21 mouse cellular contexts compared by ENCODE assay signal in genomic region chr11:9624753-9625152, GRCm38 (mm10).
DNase-seq lines count a peak whose midpoint lies in the region; ATAC-seq lines count a peak whose summit lies in the region.
"Had no signal": no experiment of that assay in that cellular context is flagged by ENCODE, and none has a peak within 500 bp of the region (broad histone marks: within the 10 kb centered on the region; RNA-seq: fewer than 3 reads in every experiment).

No protein-coding gene starts in this region.

- H3K4me1 ChIP-seq in midbrain, embryonic 14.5 days (ENCODE audit: control insufficient read depth, insufficient read depth, low read length): no peaks in the 10 kb centered on the region

- H3K36me3 ChIP-seq in midbrain, embryonic 14.5 days (ENCODE audit: control insufficient read depth, insufficient read depth, low read length): no peaks in the 10 kb centered on the region
- H3K36me3 ChIP-seq: G1E had no signal

- no peaks in the 10 kb centered on the region for H3K27me3 ChIP-seq in midbrain, embryonic 14.5 days (ENCODE audit: control insufficient read depth, insufficient read depth, low read length)
- H3K27me3 ChIP-seq: CH12.LX had no signal

- no peaks in the 10 kb centered on the region for H3K9me3 ChIP-seq in midbrain, embryonic 14.5 days (ENCODE audit: control insufficient read depth, low read length)
- H3K9me3 ChIP-seq: G1E had no signal

- peak; percentile 55; the same call in 1 of the 2 replicates for ATAC-seq in granulocyte monocyte progenitor cell, adult 5-6 weeks (replicated peaks; ENCODE audit: poor library complexity, severe bottlenecking)
- ATAC-seq in megakaryocyte, adult 5-6 weeks (ENCODE audit: poor library complexity, severe bottlenecking): peak; percentile 36
- ATAC-seq in megakaryocyte progenitor cell, adult 5-6 weeks (replicated peaks; ENCODE audit: poor library complexity): peak; percentile 56; the same call in 1 of the 2 replicates
- ATAC-seq in midbrain, embryonic 14.5 days (ENCODE audit: low FRiP score, low TSS enrichment): no peak
- ATAC-seq: activated CD4-positive, CD25-positive, alpha-beta regulatory T cell, adult 4 months; CD4-positive, CD25-positive, alpha-beta regulatory T cell, adult 4 months; Patski had no signal

- DNase-seq in natural killer cell, adult 2 months (ENCODE audit: low spot score in 2 of 2): no peak
- no peak for DNase-seq in right cerebral cortex, adult 18-20 months
- no peak for DNase-seq in midbrain, embryonic 14.5 days
- DNase-seq: adrenal gland, adult 2 months; adrenal gland, adult 8-10 months; adrenal gland, postnatal 10 days; adrenal gland, postnatal 14 days; adrenal gland, postnatal 25 days; adrenal gland, postnatal 36 days; B cell, adult 2 months; cerebellum, adult 11 months; cerebellum, adult 11-12 months; cerebellum, adult 18-20 months had no signal

- H3K4me3 ChIP-seq in midbrain, embryonic 14.5 days (replicated peaks; ENCODE audit: low read depth, low read length): no peak overlapping the region

- H3K4me2 ChIP-seq in midbrain, embryonic 14.5 days (ENCODE audit: low read length): no peak overlapping the region

- H3K27ac ChIP-seq in midbrain, embryonic 14.5 days (replicated peaks; ENCODE audit: low read depth, low read length): no peak overlapping the region

- H3K9ac ChIP-seq in midbrain, embryonic 14.5 days (replicated peaks; ENCODE audit: low read length): no peak overlapping the region

- WGBS in midbrain, embryonic 14.5 days: 77% methylated on average over 1 of the region's 1 CpGs
